Mouse (Mus musculus) limb, embryonic 13.5 days (tissue): ENCODE results near the gene Uchl5. TPM values are rescaled to one million over a fixed set of nuclear protein-coding genes. Genes with fewer than 3 reads are reported as not detected.

ENCODE experiments used
- ATAC-seq: fragments of 200-750 bp; cut with Nextera tagmentation; 2 replicates; pipeline ENCODE4 v1.8.0; 2017; ENCODE audit warnings: low read depth, moderate number of reproducible peaks, moderate TSS enrichment; ENCODE audit not compliant: low FRiP score
- H3K27ac ChIP-seq: fragments of 300-500 bp; sonication (generic); 2 replicates; pipeline ENCODE4 v1.5.1; 2015; ENCODE audit warnings: inconsistent platforms, mild to moderate bottlenecking, moderate library complexity
- H3K27me3 ChIP-seq: fragments of 300-500 bp; sonication (generic); 2 replicates; pipeline ENCODE4 v1.6.1; 2015; ENCODE audit warnings: mild to moderate bottlenecking, inconsistent platforms
- H3K36me3 ChIP-seq: fragments of 300-500 bp; sonication (generic); 2 replicates; pipeline ENCODE4 v1.6.1; 2015; ENCODE audit warnings: inconsistent platforms, mild to moderate bottlenecking, moderate library complexity
- H3K4me1 ChIP-seq: fragments of 300-500 bp; sonication (generic); 2 replicates; pipeline ENCODE4 v1.6.1; 2015; ENCODE audit warnings: inconsistent platforms
- H3K4me2 ChIP-seq: fragments of 300-500 bp; sonication (generic); replicated peaks from 2 replicates; pipeline ENCODE4 v1.6.1; 2015; ENCODE audit warnings: inconsistent platforms, mild to moderate bottlenecking, moderate library complexity
- H3K4me3 ChIP-seq: fragments of 300-500 bp; sonication (generic); 2 replicates; pipeline ENCODE4 v1.5.1; 2015; ENCODE audit warnings: moderate library complexity, mild to moderate bottlenecking, inconsistent platforms
- H3K9ac ChIP-seq: fragments of 300-500 bp; sonication (generic); 2 replicates; pipeline ENCODE4 v1.6.1; 2015; ENCODE audit warnings: mild to moderate bottlenecking, inconsistent platforms
- H3K9me3 ChIP-seq: fragments of 300-500 bp; sonication (generic); 2 replicates; pipeline ENCODE4 v1.6.1; 2016; ENCODE audit warnings: inconsistent platforms
- WGBS: fragments of 180-500 bp; shearing (Covaris S2); methylation state at CpG from one replicate; pipeline ENCODE4 v1.1.7; 2015; 5-methylcytosine and 5-hydroxymethylcytosine counted together
- polyA plus RNA-seq: library from polyadenylated mRNA; unstranded; fragments of >200 nt; fragmentation: Nextera tagmentation; extraction: Ambion mirVana; gene quantifications from 2 replicates; pipeline ENCODE4 v1.2.1, GENCODE M21; 2015

Gene Uchl5
- polyA plus RNA-seq, 1 experiment from 2014 or later: 87.8 TPM

- no peak overlapping the region for H3K4me2 ChIP-seq
- 0 out of 2 replicates have a peak, but pooled peaks cover 4% of the 10 kb centered on the region for H3K4me1 ChIP-seq
- ATAC-seq: no peak; the same call in 1 of the 2 replicates
- H3K27me3 ChIP-seq: no peaks in the 10 kb centered on the region
- WGBS: 76% methylated on average over 2 of the region's 2 CpGs
- no peak overlapping the region for H3K4me3 ChIP-seq
- H3K27ac ChIP-seq: no peak overlapping the region
- no peaks in the 10 kb centered on the region for H3K9me3 ChIP-seq
- no peak overlapping the region for H3K9ac ChIP-seq
- no peaks in the 10 kb centered on the region for H3K36me3 ChIP-seq
Observed at GRCm38 (mm10) chr1:143820096-143820877, 43.2 kb downstream of the Uchl5 start.

- Histone ChIP-seq H3K9me3 (no peaks in the 10 kb centered on the region), H3K27ac (no peak overlapping the region), H3K4me3 (no peak overlapping the region), H3K36me3 (no peaks in the 10 kb centered on the region), H3K4me2 (no peak overlapping the region), H3K9ac (no peak overlapping the region), H3K4me1 (0 out of 2 replicates have a peak, but pooled peaks cover 4% of the 10 kb centered on the region), H3K27me3 (no peaks in the 10 kb centered on the region)
- WGBS: 88% methylated on average over 3 of the region's 3 CpGs
- ATAC-seq: no peak
Observed at GRCm38 (mm10) chr1:143822677-143823076, 45.6 kb downstream of the Uchl5 start.

GRCm38 (mm10) chr1:143830713-143831112 lies 53.6 kb downstream of the Uchl5 start:
- Histone ChIP-seq H3K27ac (no peak overlapping the region), H3K27me3 (no peaks in the 10 kb centered on the region), H3K4me1 (no peaks in the 10 kb centered on the region), H3K4me3 (no peak overlapping the region), H3K9ac (no peak overlapping the region), H3K36me3 (no peaks in the 10 kb centered on the region), H3K9me3 (no peaks in the 10 kb centered on the region), H3K4me2 (no peak overlapping the region)
- ATAC-seq: no peak
- 45% methylated on average over 3 of the region's 3 CpGs for WGBS

GRCm38 (mm10) chr1:143836363-143837182 lies 59.5 kb downstream of the Uchl5 start:
- ATAC-seq: no peak
- no peaks in the 10 kb centered on the region for H3K36me3 ChIP-seq
- 55% methylated on average over 7 of the region's 7 CpGs for WGBS
- H3K4me1 ChIP-seq: no peaks in the 10 kb centered on the region
- H3K4me3 ChIP-seq: no peak overlapping the region
- H3K9ac ChIP-seq: no peak overlapping the region
- no peak overlapping the region for H3K4me2 ChIP-seq
- H3K27ac ChIP-seq: no peak overlapping the region
- H3K9me3 ChIP-seq: no peaks in the 10 kb centered on the region
- H3K27me3 ChIP-seq: no peaks in the 10 kb centered on the region

GRCm38 (mm10) chr1:143837681-143838080 lies 60.6 kb downstream of the Uchl5 start:
- 87% methylated on average over 4 of the region's 4 CpGs for WGBS

GRCm38 (mm10) chr1:143838896-143839410 lies 61.9 kb downstream of the Uchl5 start:
- no peak overlapping the region for H3K4me2 ChIP-seq
- no peak overlapping the region for H3K9ac ChIP-seq
- 69% methylated on average over 2 of the region's 2 CpGs for WGBS
- no peaks in the 10 kb centered on the region for H3K27me3 ChIP-seq
- H3K4me1 ChIP-seq: no peaks in the 10 kb centered on the region
- H3K36me3 ChIP-seq: no peaks in the 10 kb centered on the region
- H3K4me3 ChIP-seq: no peak overlapping the region
- no peaks in the 10 kb centered on the region for H3K9me3 ChIP-seq
- H3K27ac ChIP-seq: no peak overlapping the region
- no peak for ATAC-seq

More at GRCm38 (mm10) chr1:143837681-143838080, 60.6 kb downstream of the Uchl5 start:
- Histone ChIP-seq H3K36me3 (no peaks in the 10 kb centered on the region), H3K4me3 (no peak overlapping the region), H3K27ac (no peak overlapping the region), H3K9me3 (no peaks in the 10 kb centered on the region), H3K27me3 (no peaks in the 10 kb centered on the region), H3K4me2 (no peak overlapping the region), H3K9ac (no peak overlapping the region), H3K4me1 (no peaks in the 10 kb centered on the region)
- ATAC-seq: no peak

GRCm38 (mm10) chr1:143852329-143852728 lies 75.3 kb downstream of the Uchl5 start:
- 51% methylated on average over 4 of the region's 4 CpGs for WGBS
- H3K4me3 ChIP-seq: no peak overlapping the region
- ATAC-seq: no peak

GRCm38 (mm10) chr1:143852779-143853358 lies 75.8 kb downstream of the Uchl5 start:
- no peaks in the 10 kb centered on the region for H3K27me3 ChIP-seq
- no peaks in the 10 kb centered on the region for H3K36me3 ChIP-seq
- no peak for ATAC-seq
- H3K9me3 ChIP-seq: no peaks in the 10 kb centered on the region
- no peaks in the 10 kb centered on the region for H3K4me1 ChIP-seq
- H3K27ac ChIP-seq: no peak overlapping the region
- H3K4me2 ChIP-seq: no peak overlapping the region
- 83% methylated on average over 2 of the region's 2 CpGs for WGBS
- H3K9ac ChIP-seq: no peak overlapping the region
- H3K4me3 ChIP-seq: no peak overlapping the region

More at GRCm38 (mm10) chr1:143852329-143852728, 75.3 kb downstream of the Uchl5 start:
- Histone ChIP-seq H3K4me2 (no peak overlapping the region), H3K4me1 (no peaks in the 10 kb centered on the region), H3K27me3 (no peaks in the 10 kb centered on the region), H3K27ac (no peak overlapping the region), H3K36me3 (no peaks in the 10 kb centered on the region), H3K9me3 (no peaks in the 10 kb centered on the region), H3K9ac (no peak overlapping the region)

GRCm38 (mm10) chr1:143853691-143854115 lies 76.6 kb downstream of the Uchl5 start:
- WGBS: 58% methylated on average over 8 of the region's 8 CpGs
- no peak overlapping the region for H3K4me3 ChIP-seq
- H3K36me3 ChIP-seq: no peaks in the 10 kb centered on the region
- H3K9ac ChIP-seq: no peak overlapping the region
- no peaks in the 10 kb centered on the region for H3K4me1 ChIP-seq
- no peak for ATAC-seq
- H3K27ac ChIP-seq: no peak overlapping the region
- no peaks in the 10 kb centered on the region for H3K27me3 ChIP-seq
- H3K9me3 ChIP-seq: no peaks in the 10 kb centered on the region
- no peak overlapping the region for H3K4me2 ChIP-seq

- no peak for ATAC-seq
- no peaks in the 10 kb centered on the region for H3K4me1 ChIP-seq
- no peak overlapping the region for H3K4me3 ChIP-seq
- H3K4me2 ChIP-seq: no peak overlapping the region
- H3K27me3 ChIP-seq: no peaks in the 10 kb centered on the region
- no peaks in the 10 kb centered on the region for H3K9me3 ChIP-seq
- H3K27ac ChIP-seq: no peak overlapping the region
- no peaks in the 10 kb centered on the region for H3K36me3 ChIP-seq
- 61% methylated on average over 5 of the region's 5 CpGs for WGBS
- H3K9ac ChIP-seq: no peak overlapping the region
Observed at GRCm38 (mm10) chr1:143855706-143856105, 78.6 kb downstream of the Uchl5 start.
